Mouse (Mus musculus): Measurements from ENCODE around the gene 2810004N23Rik.
"Not testable (repeated sequence)": the region's sequence is repeated elsewhere in the genome, so short reads cannot be mapped to it uniquely, and the experiment has no call there.

Gene 2810004N23Rik

GRCm38 (mm10) chr8:124867126-124867525, 4.2 kb upstream of the 2810004N23Rik start:
- in situ Hi-C loops (cut with MboI, MseI), result no loop called here

DNA sequence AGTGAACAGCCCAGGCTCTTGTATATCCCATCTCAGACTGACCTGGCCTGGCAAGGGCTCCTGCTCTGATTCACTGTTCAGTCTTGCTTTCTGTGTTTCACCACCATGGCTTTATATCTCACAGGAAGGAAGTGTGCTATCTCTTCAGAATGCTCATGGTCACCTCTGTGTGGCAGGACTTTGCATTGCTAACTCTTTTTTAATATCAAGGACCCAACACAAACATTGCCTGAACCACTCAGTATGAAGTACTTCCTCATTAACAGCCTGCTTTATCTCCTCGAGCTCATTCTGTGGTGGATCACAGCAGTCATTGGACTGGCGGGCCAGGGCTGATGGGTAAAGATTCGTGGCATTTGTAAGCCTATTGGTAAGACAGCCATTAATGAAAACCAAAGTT, 3.7 kb upstream of the 2810004N23Rik start:
- in situ Hi-C loops (cut with MboI, MseI), result no loop called here

- in situ Hi-C loops (cut with MboI, MseI), result no loop called here
These were observed 809 bp upstream of the 2810004N23Rik start for GRCm38 (mm10) chr8:124863729-124864128.

DNA sequence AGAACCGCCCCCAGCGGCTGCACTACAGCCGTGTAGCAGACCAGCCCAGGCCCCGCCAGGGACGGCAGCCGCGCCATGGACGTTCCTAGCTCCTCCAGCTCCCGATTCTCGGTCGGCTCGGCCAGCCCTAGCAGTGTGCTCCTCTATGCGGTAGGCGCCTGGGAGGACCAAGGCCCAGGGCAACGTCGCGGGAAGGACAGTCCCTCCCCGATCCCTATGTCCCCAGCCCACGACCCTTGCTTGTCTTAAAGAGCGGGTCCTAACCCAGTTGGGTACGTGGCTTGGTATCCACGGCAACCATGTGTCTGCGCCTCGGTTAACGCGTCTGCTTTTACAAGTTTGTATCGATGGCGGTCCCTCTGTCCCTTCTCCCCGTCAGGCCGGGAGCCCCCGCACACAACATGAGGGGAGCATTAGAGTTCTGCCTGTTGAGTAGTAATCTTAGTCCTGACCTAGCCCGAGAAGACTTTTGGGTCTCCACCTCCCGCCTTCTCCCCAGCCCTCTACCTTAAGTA, 300 bp upstream of the 2810004N23Rik start:
- in situ Hi-C loops (cut with MboI, MseI), result no loop called here

DNA sequence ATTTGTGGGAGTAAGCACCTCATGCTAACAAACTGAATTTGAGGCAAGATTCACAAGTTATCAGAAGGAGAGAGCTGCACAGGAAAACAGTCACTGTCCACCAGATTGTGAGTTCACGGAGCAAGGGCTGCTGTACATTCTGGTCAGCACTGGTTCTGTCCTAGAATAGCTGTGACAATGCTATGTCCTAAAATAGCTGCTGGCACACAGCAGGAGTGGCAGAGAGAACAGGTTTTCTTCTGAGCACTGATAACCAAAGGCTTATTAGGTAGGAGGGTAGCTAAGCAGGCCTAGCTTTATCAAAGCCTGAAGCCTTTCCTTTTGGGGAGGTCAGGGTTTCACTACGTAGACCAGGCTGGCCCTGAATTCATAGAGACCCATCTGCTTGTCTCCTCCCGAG, 2.7 kb downstream of the 2810004N23Rik start:
- in situ Hi-C loops (cut with MboI, MseI), result no loop called here

DNA sequence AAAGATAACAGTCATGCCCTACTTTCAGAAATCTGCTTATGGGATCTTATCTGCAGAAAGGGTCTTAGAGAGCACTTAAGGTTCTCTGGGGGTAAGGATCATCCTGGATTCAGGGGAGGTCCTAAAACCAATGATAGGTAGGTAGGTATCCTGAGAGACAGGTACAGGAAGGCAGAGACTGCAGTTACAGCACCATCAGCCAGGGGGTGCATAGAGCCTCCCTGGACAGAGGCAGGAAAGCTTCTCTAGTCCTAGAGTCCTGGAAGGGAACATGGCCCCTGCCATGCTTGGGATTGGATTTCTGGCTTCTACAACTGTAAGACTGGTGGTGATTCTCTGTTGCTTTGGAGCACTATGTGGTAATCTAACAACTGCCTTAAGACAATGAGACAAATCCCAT, 3.5 kb downstream of the 2810004N23Rik start:
- in situ Hi-C loops (cut with MboI, MseI), result no loop called here

GRCm38 (mm10) chr8:124853511-124853910, 9.4 kb downstream of the 2810004N23Rik start:
- in situ Hi-C loops (cut with MboI, MseI), result no loop called here

DNA sequence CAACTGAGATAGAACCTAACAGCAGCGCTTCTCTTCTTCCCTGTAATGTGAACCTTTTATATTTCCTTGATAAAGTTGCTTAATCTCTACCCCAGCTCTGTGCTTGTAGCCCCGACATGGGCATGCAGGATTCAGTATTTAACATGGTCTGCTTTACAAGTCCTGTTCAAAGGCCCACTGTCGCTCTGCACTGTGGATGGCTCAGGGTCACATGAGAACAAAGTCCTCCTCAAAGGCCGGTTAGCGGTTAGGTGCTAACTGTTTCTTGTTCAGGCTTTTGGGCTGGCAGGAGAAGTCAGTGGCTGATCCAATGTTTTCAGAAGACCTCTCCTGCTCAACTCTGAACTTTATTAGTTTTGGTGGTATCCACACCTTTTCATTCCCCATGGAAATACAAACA, 17.3 kb downstream of the 2810004N23Rik start:
- in situ Hi-C loops (cut with MboI, MseI), result no loop called here

DNA sequence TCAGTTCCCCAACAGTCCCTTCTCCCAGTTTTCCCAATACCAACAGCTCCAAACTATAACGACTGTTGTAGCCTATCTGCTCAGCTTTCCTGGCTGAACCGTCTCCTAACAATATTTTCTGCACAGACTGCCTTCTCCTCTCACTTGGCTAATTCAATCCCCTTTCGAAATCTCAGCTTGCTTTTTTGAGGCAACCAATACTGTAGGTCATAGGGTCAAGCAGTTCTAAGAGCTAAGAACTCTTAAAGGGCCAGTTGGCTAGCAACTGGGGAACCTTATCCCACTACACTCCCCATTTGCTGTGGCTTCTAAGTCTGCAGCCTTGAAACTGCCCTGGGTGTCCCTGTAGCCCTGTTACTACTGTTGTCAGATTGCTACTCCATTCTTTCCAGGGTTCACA, 17.8 kb downstream of the 2810004N23Rik start:
- in situ Hi-C loops (cut with MboI, MseI), result no loop called here

GRCm38 (mm10) chr8:124842929-124843328, 20.0 kb downstream of the 2810004N23Rik start:
- in situ Hi-C loops (cut with MboI, MseI), result not testable (repeated sequence)

GRCm38 (mm10) chr8:124841775-124842174, 21.1 kb downstream of the 2810004N23Rik start:
- in situ Hi-C loops (cut with MboI, MseI), result no loop called here

DNA sequence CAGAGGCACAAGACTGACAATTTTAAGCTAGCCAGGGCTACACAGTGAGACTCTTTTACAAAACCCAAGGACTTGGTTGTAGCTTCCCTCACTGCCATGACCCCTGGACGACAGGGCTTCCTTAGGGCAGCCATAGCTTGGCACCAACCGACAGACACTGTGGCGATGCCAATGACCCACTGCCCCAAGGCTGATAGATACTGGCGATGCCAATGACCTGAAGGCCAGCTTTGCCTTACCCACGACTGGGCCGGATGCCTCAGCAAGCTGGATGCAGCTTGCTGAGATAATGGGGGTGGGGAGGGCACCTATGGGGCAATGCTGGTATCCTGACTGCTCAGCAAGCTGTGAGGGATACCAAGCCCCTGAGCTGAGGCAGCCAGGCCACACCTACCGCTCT, 22.0 kb downstream of the 2810004N23Rik start:
- in situ Hi-C loops (cut with MboI, MseI), result no loop called here

- in situ Hi-C loops (cut with MboI, MseI), result no loop called here
These were observed 23.5 kb downstream of the 2810004N23Rik start for GRCm38 (mm10) chr8:124839371-124839770.

- in situ Hi-C loops (cut with MboI, MseI), result no loop called here
These were observed 25.0 kb downstream of the 2810004N23Rik start for GRCm38 (mm10) chr8:124837956-124838355.

DNA sequence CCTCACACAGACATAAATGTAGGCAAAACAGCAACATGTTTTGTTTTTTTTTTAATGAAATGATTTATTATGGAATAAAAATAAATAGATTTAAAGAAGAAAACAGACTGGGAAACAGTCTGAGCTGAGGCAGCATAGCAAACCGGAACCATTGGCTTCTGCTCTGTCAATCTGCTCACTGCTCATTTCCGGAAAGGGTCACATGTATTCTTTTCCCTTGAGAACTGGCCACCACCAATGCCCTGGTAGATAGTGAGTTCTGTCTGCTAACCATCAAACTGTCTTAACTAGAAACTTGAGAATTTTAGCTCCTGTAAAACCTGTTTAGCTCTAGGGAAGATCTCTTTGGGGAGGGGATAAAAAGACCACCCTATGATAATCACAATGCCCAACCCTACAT, 26.0 kb downstream of the 2810004N23Rik start:
- in situ Hi-C loops (cut with MboI, MseI), result no loop called here

- in situ Hi-C loops (cut with MboI, MseI), result no loop called here
These were observed 26.6 kb downstream of the 2810004N23Rik start for GRCm38 (mm10) chr8:124836273-124836672.

GRCm38 (mm10) chr8:124835848-124836247, 27.1 kb downstream of the 2810004N23Rik start:
- in situ Hi-C loops (cut with MboI, MseI), result no loop called here

- in situ Hi-C loops (cut with MboI, MseI), result no loop called here
These were observed 29.3 kb downstream of the 2810004N23Rik start for GRCm38 (mm10) chr8:124833430-124834205.

DNA sequence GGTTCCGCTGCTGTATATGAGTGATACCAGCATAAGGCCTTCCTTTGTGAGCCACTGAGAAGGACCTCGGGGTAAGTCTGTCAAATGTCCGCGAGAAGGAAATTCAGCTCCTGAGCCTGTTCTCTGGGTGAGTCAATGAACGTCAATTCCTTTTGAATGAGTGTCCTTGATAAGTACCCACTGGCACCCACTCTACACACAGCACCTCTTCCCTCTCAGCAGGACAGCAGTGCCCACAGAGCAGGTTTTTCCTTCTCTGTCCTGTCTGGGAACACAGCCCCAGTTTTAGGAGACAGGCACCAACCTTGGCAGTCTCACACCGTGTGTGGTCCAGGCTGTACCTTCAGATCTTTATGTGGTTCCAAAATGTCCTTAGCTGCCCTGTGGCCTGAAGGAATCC, 31.0 kb downstream of the 2810004N23Rik start:
- in situ Hi-C loops (cut with MboI, MseI), result no loop called here

DNA sequence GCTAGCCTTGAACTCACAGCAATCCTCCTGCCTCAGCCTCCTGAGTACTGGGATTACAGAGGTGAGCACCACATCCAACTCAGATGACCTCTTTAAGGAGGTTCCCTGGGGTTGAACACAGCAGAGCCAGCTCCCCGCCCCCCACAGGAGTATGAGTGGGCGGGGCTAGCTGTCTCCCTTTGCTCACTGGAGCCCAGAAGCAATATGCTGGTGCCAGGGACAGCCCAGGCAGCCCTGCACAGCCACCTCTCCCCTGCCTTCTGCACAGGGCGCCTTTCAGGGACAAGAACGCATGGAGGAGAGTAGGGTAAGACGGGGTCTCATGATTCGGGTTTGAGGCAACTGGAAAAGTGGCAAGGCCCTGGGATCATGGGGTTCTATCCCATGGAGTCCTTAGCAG, 31.4 kb downstream of the 2810004N23Rik start:
- in situ Hi-C loops (cut with MboI, MseI), result no loop called here

DNA sequence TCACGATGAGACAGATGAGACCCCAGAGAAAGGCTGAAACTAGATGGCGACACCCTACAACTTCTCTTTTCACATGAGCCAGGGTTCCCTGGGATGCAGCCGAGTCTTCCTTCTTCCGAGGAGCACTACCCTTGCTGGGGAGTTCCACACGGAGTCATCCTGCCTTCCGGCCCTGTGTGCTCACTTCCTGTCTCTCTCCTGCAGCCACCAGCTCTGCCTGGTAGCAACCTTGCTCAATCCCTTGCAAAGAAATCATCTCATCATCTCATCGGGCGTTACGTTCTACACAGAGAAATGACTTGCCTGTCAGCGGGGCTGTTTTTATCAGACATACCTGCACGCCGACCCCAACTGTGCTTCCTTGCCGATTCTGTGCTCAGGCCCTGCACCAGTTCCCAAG, 32.9 kb downstream of the 2810004N23Rik start:
- in situ Hi-C loops (cut with MboI, MseI), result no loop called here

- in situ Hi-C loops (cut with MboI, MseI), result loop anchor here in 1 of 2 experiments (5.0 kb wide), 1 partner anchor 76 kb away; the partner anchor contains the start of gene Fam89a
These were observed 34.2 kb downstream of the 2810004N23Rik start for GRCm38 (mm10) chr8:124828561-124829240.

DNA sequence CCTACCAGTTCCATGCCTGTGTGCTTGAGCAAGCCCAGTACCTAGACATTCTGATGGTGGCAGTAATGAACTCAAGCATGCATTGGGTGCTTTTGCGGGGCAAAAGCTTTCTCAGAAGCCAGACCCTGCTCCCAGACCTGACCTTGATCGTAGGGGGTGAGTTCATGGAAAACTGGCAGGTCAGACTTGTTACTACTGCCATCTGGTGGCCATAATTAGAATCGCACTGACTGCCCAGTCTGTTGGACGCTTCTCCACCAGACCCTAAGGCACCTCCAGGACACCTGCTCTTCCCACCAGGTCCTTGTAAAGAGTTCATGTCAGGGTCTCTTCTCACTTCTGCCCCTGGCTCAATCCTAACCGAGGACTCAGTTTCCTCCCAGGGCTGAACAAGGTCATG, 35.5 kb downstream of the 2810004N23Rik start:
- in situ Hi-C loops (cut with MboI, MseI), result loop anchor here in 1 of 2 experiments (5.0 kb wide), 1 partner anchor 75 kb away; the partner anchor contains the start of gene Fam89a

Data from T-helper 17 cell (primary cell).